Mouse (Mus musculus) neural tube, embryonic 15.5 days (tissue): ENCODE measurements around the gene Akap13. TPM values are rescaled to one million over a fixed set of nuclear protein-coding genes. Genes with fewer than 3 reads are reported as not detected.

Experiments used
- ATAC-seq: fragments of 200-750 bp; cut with Nextera tagmentation; 2 replicates; pipeline ENCODE4 v1.8.0; 2017; ENCODE audit warnings: mild to moderate bottlenecking, moderate TSS enrichment, moderate library complexity; ENCODE audit not compliant: low FRiP score
- H3K27ac ChIP-seq: fragments of 300-500 bp; sonication (generic); replicated peaks from 2 replicates; pipeline ENCODE4 v1.5.1; 2015; ENCODE audit warnings: mild to moderate bottlenecking, inconsistent platforms
- H3K27me3 ChIP-seq: fragments of 300-500 bp; sonication (generic); replicated peaks from 2 replicates; pipeline ENCODE4 v1.6.1; 2015; ENCODE audit warnings: inconsistent platforms
- H3K36me3 ChIP-seq: fragments of 300-500 bp; sonication (generic); 2 replicates; pipeline ENCODE4 v1.6.1; 2015; ENCODE audit warnings: inconsistent platforms
- H3K4me1 ChIP-seq: fragments of 300-500 bp; sonication (generic); 2 replicates; pipeline ENCODE4 v1.6.1; 2015; ENCODE audit warnings: inconsistent platforms
- H3K4me2 ChIP-seq: fragments of 300-500 bp; sonication (generic); 2 replicates; pipeline ENCODE4 v1.6.1; 2015; ENCODE audit warnings: inconsistent platforms, mild to moderate bottlenecking, moderate library complexity
- H3K4me3 ChIP-seq: fragments of 300-500 bp; sonication (generic); replicated peaks from 2 replicates; pipeline ENCODE4 v1.5.1; 2015; ENCODE audit warnings: mild to moderate bottlenecking, inconsistent platforms
- H3K9ac ChIP-seq: fragments of 300-500 bp; sonication (generic); replicated peaks from 2 replicates; pipeline ENCODE4 v1.6.1; 2015; ENCODE audit warnings: mild to moderate bottlenecking, inconsistent platforms
- H3K9me3 ChIP-seq: fragments of 300-500 bp; sonication (generic); replicated peaks from 2 replicates; pipeline ENCODE4 v1.6.1; 2016; ENCODE audit warnings: inconsistent platforms
- WGBS: fragments of 180-500 bp; shearing (Covaris S2); methylation state at CpG from one replicate; pipeline ENCODE4 v1.1.7; 2015; ENCODE audit warnings: mixed read lengths; 5-methylcytosine and 5-hydroxymethylcytosine counted together
- microRNA-seq: library from miRNA; unstranded; fragments of <30 nt; microRNA quantifications from one replicate; pipeline ENCODE4, GENCODE M21; 2017
- polyA plus RNA-seq: library from polyadenylated mRNA; unstranded; fragments of >200 nt; fragmentation: Nextera tagmentation; extraction: Ambion mirVana; gene quantifications from 2 replicates; pipeline ENCODE4 v1.2.1, GENCODE M21; 2015

Akap13 gene
- polyA plus RNA-seq, 1 experiment from 2014 or later = 14.3 TPM

GRCm38 (mm10) chr7:75801022-75801421, 345.7 kb downstream of the Akap13 start:
- no peaks in the 10 kb centered on the region for H3K36me3 ChIP-seq
- H3K4me1 ChIP-seq = peaks cover 7% of the 10 kb centered on the region
- no peak overlapping the region for H3K27ac ChIP-seq
- 89% methylated on average over 3 of the region's 3 CpGs for WGBS
- H3K4me2 ChIP-seq = no peak overlapping the region
- no peak overlapping the region for H3K9ac ChIP-seq
- no peak for ATAC-seq
- H3K27me3 ChIP-seq = no peaks in the 10 kb centered on the region
- no peaks in the 10 kb centered on the region for H3K9me3 ChIP-seq
- no peak overlapping the region for H3K4me3 ChIP-seq

GRCm38 (mm10) chr7:75801621-75802358, 346.5 kb downstream of the Akap13 start:
- H3K27me3 ChIP-seq = no peaks in the 10 kb centered on the region
- no peak overlapping the region for H3K4me3 ChIP-seq
- ATAC-seq = no peak
- H3K4me1 ChIP-seq = 0 out of 2 replicates have a peak, but pooled peaks cover 8% of the 10 kb centered on the region
- H3K27ac ChIP-seq = no peak overlapping the region
- 83% methylated on average over 5 of the region's 5 CpGs for WGBS
- no peak overlapping the region for H3K9ac ChIP-seq
- no peak overlapping the region for H3K4me2 ChIP-seq
- H3K9me3 ChIP-seq = no peaks in the 10 kb centered on the region
- H3K36me3 ChIP-seq = no peaks in the 10 kb centered on the region

DNA sequence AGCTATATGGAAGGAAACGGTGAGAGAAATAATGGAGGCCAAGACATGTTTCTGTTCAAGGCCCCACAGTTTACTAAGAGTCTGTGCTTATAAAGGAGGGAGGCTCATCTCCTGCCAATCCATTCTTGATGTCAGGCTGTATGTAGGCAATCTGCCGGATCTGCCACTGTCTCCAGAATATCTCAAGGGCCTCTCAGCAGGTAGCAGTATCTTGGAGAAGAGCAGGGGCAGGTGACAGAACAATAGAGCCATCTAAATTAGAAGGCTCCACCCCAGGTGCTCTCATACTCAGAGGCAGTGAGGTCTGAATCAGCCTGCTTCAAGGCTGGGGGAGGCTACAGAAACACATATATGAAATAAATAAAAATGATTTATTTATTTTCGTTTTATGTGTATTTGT, 347.6 kb downstream of the Akap13 start:
- WGBS = 77% methylated on average over 3 of the region's 3 CpGs
- no peak overlapping the region for H3K4me2 ChIP-seq
- no peak for ATAC-seq

More for the DNA sequence above, 347.6 kb downstream of the Akap13 start:
- no peak overlapping the region for H3K9ac ChIP-seq
- H3K27ac ChIP-seq = no peak overlapping the region
- no peaks in the 10 kb centered on the region for H3K9me3 ChIP-seq
- H3K36me3 ChIP-seq = no peaks in the 10 kb centered on the region
- H3K4me1 ChIP-seq = 0 out of 2 replicates have a peak, but pooled peaks cover 8% of the 10 kb centered on the region
- H3K27me3 ChIP-seq = no peaks in the 10 kb centered on the region
- H3K4me3 ChIP-seq = no peak overlapping the region

Small RNAs within 50 kb of the gene (microRNA-seq; reads per million reads assigned to microRNA genes)
- gene Gm23251 = not detected

Other genes with a start within 250 kb of the Akap13 start
- gene Sv2b, start 146.3 kb upstream of the Akap13 start, polyA plus RNA-seq = 17.9 and 20.2 TPM in 2 replicates